ENCODE assay signal across 8 mouse cellular contexts in genomic region chr8:123317781-123318466, GRCm38 (mm10). TPM values are rescaled to one million over a fixed set of nuclear protein-coding genes. Genes with fewer than 3 reads are reported as not detected.
DNase-seq lines count a peak whose midpoint lies in the region; ATAC-seq and TF ChIP-seq lines count a peak whose summit lies in the region.

No protein-coding gene starts in this region.

- H3K4me3 ChIP-seq in heart, embryonic 11.5 days (ENCODE audit: low read depth, low read length) = peak overlapping the region; percentile 68
- peak overlapping the region; percentile 72 for H3K4me3 ChIP-seq in ES-Bruce4 (ENCODE audit: low read depth, low read length)
- H3K4me3 ChIP-seq in forebrain, embryonic 15.5 days = peak overlapping the region; percentile 50
- peak overlapping the region; percentile 86 for H3K4me3 ChIP-seq in liver, embryonic 16.5 days (ENCODE audit: low read depth, low read length)

- TF ChIP-seq CTCF in ES-Bruce4 (IDR thresholded peaks at IDR 0.05; ENCODE audit: low read depth, low read length) = no peak

- no peak for TF ChIP-seq EP300 in ES-Bruce4 (IDR thresholded peaks at IDR 0.05; ENCODE audit: insufficient read depth, low read depth, low read length)

- H3K4me2 ChIP-seq in heart, embryonic 11.5 days = peak overlapping the region; percentile 84
- H3K4me2 ChIP-seq in forebrain, embryonic 15.5 days (replicated peaks) = peak overlapping the region; percentile 66
- peak overlapping the region; percentile 80 for H3K4me2 ChIP-seq in liver, embryonic 16.5 days (ENCODE audit: low read depth, low read length)

- no peaks in the 10 kb centered on the region for H3K36me3 ChIP-seq in heart, embryonic 11.5 days (ENCODE audit: control insufficient read depth, insufficient read depth, low read length)
- H3K36me3 ChIP-seq in ES-Bruce4 (ENCODE audit: control insufficient read depth, insufficient read depth, low read length, poor library complexity, severe bottlenecking) = 0 out of 2 replicates have a peak, but pooled peaks cover 3% of the 10 kb centered on the region
- no peaks in the 10 kb centered on the region for H3K36me3 ChIP-seq in forebrain, embryonic 15.5 days
- no peaks in the 10 kb centered on the region for H3K36me3 ChIP-seq in liver, embryonic 16.5 days (ENCODE audit: control insufficient read depth, insufficient read depth)

- H3K4me1 ChIP-seq in heart, embryonic 11.5 days (ENCODE audit: control insufficient read depth, insufficient read depth, low read length) = peaks cover 10% of the 10 kb centered on the region
- no peaks in the 10 kb centered on the region for H3K4me1 ChIP-seq in ES-Bruce4 (ENCODE audit: control insufficient read depth, insufficient read depth, low read length)
- peaks cover 18% of the 10 kb centered on the region for H3K4me1 ChIP-seq in forebrain, embryonic 15.5 days
- peaks cover 18% of the 10 kb centered on the region for H3K4me1 ChIP-seq in liver, embryonic 16.5 days (ENCODE audit: control insufficient read depth, low read depth, low read length)

- no peaks in the 10 kb centered on the region for H3K27me3 ChIP-seq in heart, embryonic 11.5 days (ENCODE audit: control insufficient read depth, insufficient read depth, low read length)
- no peaks in the 10 kb centered on the region for H3K27me3 ChIP-seq in ES-Bruce4 (ENCODE audit: control insufficient read depth, insufficient read depth, low read length, poor library complexity, severe bottlenecking)
- no peaks in the 10 kb centered on the region for H3K27me3 ChIP-seq in forebrain, embryonic 15.5 days
- H3K27me3 ChIP-seq in liver, embryonic 16.5 days (ENCODE audit: control insufficient read depth, insufficient read depth, low read depth, low read length) = no peaks in the 10 kb centered on the region

- intact Hi-C loops in heart, postnatal 10 days (cut with DNase I) = no loop called here

- H3K27ac ChIP-seq in heart, embryonic 11.5 days (ENCODE audit: low read depth, low read length) = peak overlapping the region; percentile 50; the same call in 1 of the 2 replicates
- no peak overlapping the region for H3K27ac ChIP-seq in ES-Bruce4 (ENCODE audit: insufficient read depth, low read length)
- no peak overlapping the region for H3K27ac ChIP-seq in forebrain, embryonic 15.5 days (replicated peaks)
- 0 out of 2 replicates have a peak overlapping the region, but pooled peaks have one; percentile 31 for H3K27ac ChIP-seq in liver, embryonic 16.5 days (ENCODE audit: low read length)

- WGBS in heart, embryonic 11.5 days (ENCODE audit: insufficient replicate concordance) = 6% methylated on average over 21 of the region's 21 CpGs
- WGBS in forebrain, embryonic 15.5 days = 8% methylated on average over 21 of the region's 21 CpGs
- 3% methylated on average over 21 of the region's 21 CpGs for WGBS in liver, embryonic 16.5 days (ENCODE audit: insufficient replicate concordance)

- no peaks in the 10 kb centered on the region for H3K9me3 ChIP-seq in heart, embryonic 11.5 days (replicated peaks; ENCODE audit: control insufficient read depth, low read length)
- H3K9me3 ChIP-seq in ES-Bruce4 (replicated peaks; ENCODE audit: control insufficient read depth, insufficient read depth, low read length, poor library complexity, severe bottlenecking) = no peaks in the 10 kb centered on the region
- H3K9me3 ChIP-seq in forebrain, embryonic 15.5 days = no peaks in the 10 kb centered on the region
- H3K9me3 ChIP-seq in liver, embryonic 16.5 days (replicated peaks; ENCODE audit: control insufficient read depth, low read length) = no peaks in the 10 kb centered on the region

- peak overlapping the region; percentile 77 for H3K9ac ChIP-seq in heart, embryonic 11.5 days (ENCODE audit: low read depth, low read length)
- peak overlapping the region; percentile 74 for H3K9ac ChIP-seq in ES-Bruce4 (ENCODE audit: low read depth, poor library complexity, severe bottlenecking)
- H3K9ac ChIP-seq in forebrain, embryonic 15.5 days (replicated peaks) = peak overlapping the region; percentile 46
- H3K9ac ChIP-seq in liver, embryonic 16.5 days (ENCODE audit: low read depth, low read length) = peak overlapping the region; percentile 77

- peak; percentile 83 for ATAC-seq in heart, embryonic 11.5 days (replicated peaks; ENCODE audit: insufficient number of reproducible peaks, low FRiP score, low TSS enrichment)
- ATAC-seq in forebrain, embryonic 15.5 days (replicated peaks) = peak; percentile 73; the same call in 1 of the 2 replicates
- peak; percentile 79 for ATAC-seq in liver, embryonic 16.5 days (ENCODE audit: low read depth)

- DNase-seq in heart, postnatal 10 days = no peak
- no peak for DNase-seq in ovary, postnatal 10 days (ENCODE audit: low spot score)
- DNase-seq in thymus, postnatal 10 days (ENCODE audit: low spot score in 2 of 2) = no peak
- no peak for DNase-seq in thymus, postnatal 36 days

- TF ChIP-seq POLR2A in ES-Bruce4 (IDR thresholded peaks at IDR 0.05; ENCODE audit: insufficient read depth, low read length) = no peak

RNA-seq across cellular contexts. Expression of gene Fanca, which starts 0.5 kb away (rescaled TPM):
- polyA plus RNA-seq in heart, embryonic 11.5 days (2014; fragmentation: Nextera tagmentation; extraction: Ambion mirVana) = 22.8 and 27.7 TPM in 2 replicates
- total RNA-seq in heart, postnatal 10 days (2021) = 1 to 10 TPM; 6.5 to 7.4 TPM
- 56.4 and 58.9 TPM in 2 replicates for polyA plus RNA-seq in ES-Bruce4 (2011; ENCODE audit: insufficient read depth, insufficient read length, low read depth, missing spikeins)
- 15.2 and 15.3 TPM in 2 replicates for polyA plus RNA-seq in forebrain, embryonic 15.5 days (2015; fragmentation: Nextera tagmentation; extraction: Ambion mirVana)
- polyA plus RNA-seq in liver, embryonic 16.5 days (2015; fragmentation: Nextera tagmentation; extraction: Ambion mirVana) = 14.4 and 14.8 TPM in 2 replicates

RNA-seq across cellular contexts. Expression of gene Spire2, which starts 14.6 kb away (rescaled TPM):
- polyA plus RNA-seq in heart, embryonic 11.5 days (2014; fragmentation: Nextera tagmentation; extraction: Ambion mirVana) = 2.9 and 3.0 TPM in 2 replicates
- total RNA-seq in heart, postnatal 10 days (2021) = under 1 TPM; 0.26 to 0.32 TPM
- polyA plus RNA-seq in ES-Bruce4 (2011; ENCODE audit: insufficient read depth, insufficient read length, low read depth, missing spikeins) = 4.2 and 5.0 TPM in 2 replicates
- 32.9 and 33.0 TPM in 2 replicates for polyA plus RNA-seq in forebrain, embryonic 15.5 days (2015; fragmentation: Nextera tagmentation; extraction: Ambion mirVana)
- polyA plus RNA-seq in liver, embryonic 16.5 days (2015; fragmentation: Nextera tagmentation; extraction: Ambion mirVana) = 2.3 and 2.4 TPM in 2 replicates

RNA-seq across cellular contexts. Expression of gene Tcf25, which starts 55.6 kb away (rescaled TPM):
- polyA plus RNA-seq in heart, embryonic 11.5 days (2014; fragmentation: Nextera tagmentation; extraction: Ambion mirVana) = 148 and 165 TPM in 2 replicates
- 100 to 1,000 TPM; 161 to 167 TPM for total RNA-seq in heart, postnatal 10 days (2021)
- 239 TPM in 2 replicates for polyA plus RNA-seq in ES-Bruce4 (2011; ENCODE audit: insufficient read depth, insufficient read length, low read depth, missing spikeins)
- polyA plus RNA-seq in forebrain, embryonic 15.5 days (2015; fragmentation: Nextera tagmentation; extraction: Ambion mirVana) = 252 and 259 TPM in 2 replicates
- polyA plus RNA-seq in liver, embryonic 16.5 days (2015; fragmentation: Nextera tagmentation; extraction: Ambion mirVana) = 54.0 and 58.0 TPM in 2 replicates

Comparison
In these comparisons a context has a peak if more than half of its experiments do, and no peak if none do; other contexts are left out.
1. H3K27ac ChIP-seq: peak in heart, embryonic 11.5 days (single experiment) and liver, embryonic 16.5 days (single experiment); none in ES-Bruce4 (single experiment) and forebrain, embryonic 15.5 days (single experiment).
2. Peak in every context shown above with its lines, with median percentiles within 50 percentile points of each other: ATAC-seq, H3K4me2 ChIP-seq, H3K4me3 ChIP-seq and H3K9ac ChIP-seq.